Mouse (Mus musculus) hindbrain, embryonic 11.5 days (tissue): ENCODE data around the gene Wfdc16. TPM values are rescaled to one million over a fixed set of nuclear protein-coding genes. Genes with fewer than 3 reads are reported as not detected.
A peak's percentile ranks its signal among the peaks of the same experiment; 100 is the strongest.

Experiments used
- ATAC-seq: fragments of 200-750 bp; cut with Nextera tagmentation; 2 replicates; pipeline ENCODE4 v1.8.0; 2017; ENCODE audit warnings: mild to moderate bottlenecking, moderate TSS enrichment, moderate library complexity; ENCODE audit not compliant: low FRiP score
- DNase-seq: peaks from one replicate; pipeline ENCODE4 v3.0.0-alpha.2; 2015; ENCODE audit warnings: low spot score
- H3K27ac ChIP-seq: fragments of 300-500 bp; sonication (generic); 2 replicates; pipeline ENCODE4 v1.5.1; 2014; ENCODE audit warnings: mild to moderate bottlenecking, low read depth, low read length
- H3K27me3 ChIP-seq: fragments of 300-500 bp; sonication (generic); 2 replicates; pipeline ENCODE4 v1.6.1; 2014; ENCODE audit warnings: mild to moderate bottlenecking, low read length, moderate library complexity, mixed read lengths; ENCODE audit not compliant: control insufficient read depth, insufficient read depth
- H3K36me3 ChIP-seq: fragments of 300-500 bp; sonication (generic); 2 replicates; pipeline ENCODE4 v1.6.1; 2014; ENCODE audit warnings: mild to moderate bottlenecking, low read length, moderate library complexity, mixed read lengths; ENCODE audit not compliant: control insufficient read depth, insufficient read depth
- H3K4me1 ChIP-seq: fragments of 300-500 bp; sonication (generic); replicated peaks from 2 replicates; pipeline ENCODE4 v1.6.1; 2014; ENCODE audit warnings: low read length, mixed read lengths; ENCODE audit not compliant: control insufficient read depth, insufficient read depth
- H3K4me2 ChIP-seq: fragments of 300-500 bp; sonication (generic); replicated peaks from 2 replicates; pipeline ENCODE4 v1.6.1; 2014; ENCODE audit warnings: mild to moderate bottlenecking, low read depth, low read length
- H3K4me3 ChIP-seq: fragments of 300-500 bp; sonication (generic); 2 replicates; pipeline ENCODE4 v1.5.1; 2014; ENCODE audit warnings: low read depth, low read length
- H3K9ac ChIP-seq: fragments of 300-500 bp; sonication (generic); 2 replicates; pipeline ENCODE4 v1.6.1; 2014; ENCODE audit warnings: low read depth, low read length
- H3K9me3 ChIP-seq: fragments of 300-500 bp; sonication (generic); 2 replicates; pipeline ENCODE4 v1.6.1; 2016; ENCODE audit warnings: low read length; ENCODE audit not compliant: control insufficient read depth
- WGBS: fragments of 180-500 bp; shearing (Covaris S2); extraction: QIAGEN DNeasy Blood & Tissue Kit; methylation state at CpG from one replicate; pipeline ENCODE4 v1.1.7; 2014; 5-methylcytosine and 5-hydroxymethylcytosine counted together
- polyA plus RNA-seq: library from polyadenylated mRNA; unstranded; fragments of >200 nt; fragmentation: Nextera tagmentation; extraction: Ambion mirVana; gene quantifications from 2 replicates; pipeline ENCODE4 v1.2.1, GENCODE M21; 2014

Wfdc16 gene
- not detected in 2 replicates for polyA plus RNA-seq

DNA sequence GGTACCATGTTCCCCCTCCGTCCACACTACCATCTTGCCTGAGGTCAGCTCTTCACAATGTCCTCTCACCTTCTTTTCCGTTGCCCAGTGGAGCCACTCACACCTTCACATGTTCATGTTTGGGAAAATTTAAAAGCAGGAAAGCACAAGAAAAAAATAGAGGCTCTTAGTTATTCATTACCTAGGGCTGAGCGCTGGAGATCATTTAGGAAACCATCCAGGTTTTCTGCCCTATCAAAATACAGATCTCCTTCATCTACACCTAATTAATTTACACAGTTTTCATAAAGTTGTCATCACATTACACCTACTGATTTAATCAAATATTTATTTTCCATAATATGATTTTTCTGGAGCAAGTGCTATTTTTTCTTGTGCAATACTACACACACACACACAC is at the start of gene Wfdc16:
Gene Wfdc16, minus strand, starts transcription at position 101 of the 400 bp plus-strand sequence.
- Histone ChIP-seq H3K4me2 (no peak within 1 kb of the TSS), H3K4me1 (no peaks in the 10 kb centered on the region), H3K27me3 (no peaks in the 10 kb centered on the region), H3K36me3 (no peaks in the 10 kb centered on the region), H3K9me3 (no peaks in the 10 kb centered on the region), H3K27ac (no peak within 1 kb of the TSS), H3K9ac (no peak within 1 kb of the TSS), H3K4me3 (no peak within 1 kb of the TSS)
- ATAC-seq = no peak
- WGBS = 84% methylated on average over 3 of the region's 3 CpGs
- no peak for DNase-seq

DNA sequence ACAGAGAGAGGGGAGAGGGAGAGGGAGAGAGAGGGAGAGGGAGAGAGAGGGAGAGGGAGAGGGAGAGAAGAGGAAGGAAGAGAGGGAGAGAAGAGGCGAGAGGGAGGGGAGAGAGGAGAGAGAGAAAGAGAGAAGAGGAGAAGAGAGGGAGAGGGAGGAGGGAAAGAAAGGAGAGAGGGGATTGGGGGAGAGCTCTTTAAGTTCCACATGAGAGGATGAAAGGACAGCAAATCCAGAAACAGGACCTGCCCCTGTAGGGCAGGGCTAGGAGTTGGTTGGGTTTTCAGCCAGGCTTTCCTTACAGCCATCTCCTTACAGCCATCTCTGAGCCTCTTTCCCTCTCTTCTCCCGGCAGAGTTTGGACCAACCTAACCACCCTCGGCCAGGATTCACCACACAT is 46.2 kb upstream of the Wfdc16 start, which contains the start of gene Wfdc13:
Gene Wfdc13, plus strand, starts transcription at position 301 of the 400 bp plus-strand sequence.
- no peak within 1 kb of the TSS for H3K4me3 ChIP-seq
- no peak within 1 kb of the TSS for H3K9ac ChIP-seq
- H3K4me1 ChIP-seq = no peaks in the 10 kb centered on the region
- no peak for DNase-seq
- WGBS = 76% methylated on average over 3 of the region's 3 CpGs
- no peaks in the 10 kb centered on the region for H3K36me3 ChIP-seq
- ATAC-seq = no peak
- no peaks in the 10 kb centered on the region for H3K9me3 ChIP-seq
- H3K27ac ChIP-seq = no peak within 1 kb of the TSS
- H3K4me2 ChIP-seq = no peak within 1 kb of the TSS
- no peaks in the 10 kb centered on the region for H3K27me3 ChIP-seq

DNA sequence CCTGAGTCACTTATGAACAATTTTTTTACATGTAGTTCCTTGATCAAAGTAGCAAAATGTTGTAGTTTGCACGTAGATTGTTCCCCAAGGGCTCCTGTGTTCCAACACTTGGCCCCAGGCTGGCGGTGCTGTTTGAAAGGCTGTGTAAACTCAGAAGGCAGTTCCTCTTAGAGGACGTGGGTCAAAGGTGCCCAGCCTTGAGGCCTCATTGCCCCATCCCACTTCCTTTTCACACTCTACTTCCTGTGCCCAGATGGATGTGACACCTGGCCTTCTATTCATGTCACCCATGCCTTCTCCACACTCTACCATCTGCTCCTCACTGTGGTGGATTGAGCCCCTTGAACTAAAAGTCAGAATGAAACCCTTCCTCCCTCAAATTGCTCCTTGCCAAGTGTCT is 41.3 kb upstream of the Wfdc16 start:
- H3K27me3 ChIP-seq = no peaks in the 10 kb centered on the region
- no peak for ATAC-seq
- H3K27ac ChIP-seq = no peak overlapping the region
- no peak overlapping the region for H3K4me2 ChIP-seq
- H3K36me3 ChIP-seq = no peaks in the 10 kb centered on the region
- no peaks in the 10 kb centered on the region for H3K9me3 ChIP-seq
- no peaks in the 10 kb centered on the region for H3K4me1 ChIP-seq
- 53% methylated on average over 3 of the region's 3 CpGs for WGBS
- H3K4me3 ChIP-seq = no peak overlapping the region
- DNase-seq = peak; percentile 11
- no peak overlapping the region for H3K9ac ChIP-seq

DNA sequence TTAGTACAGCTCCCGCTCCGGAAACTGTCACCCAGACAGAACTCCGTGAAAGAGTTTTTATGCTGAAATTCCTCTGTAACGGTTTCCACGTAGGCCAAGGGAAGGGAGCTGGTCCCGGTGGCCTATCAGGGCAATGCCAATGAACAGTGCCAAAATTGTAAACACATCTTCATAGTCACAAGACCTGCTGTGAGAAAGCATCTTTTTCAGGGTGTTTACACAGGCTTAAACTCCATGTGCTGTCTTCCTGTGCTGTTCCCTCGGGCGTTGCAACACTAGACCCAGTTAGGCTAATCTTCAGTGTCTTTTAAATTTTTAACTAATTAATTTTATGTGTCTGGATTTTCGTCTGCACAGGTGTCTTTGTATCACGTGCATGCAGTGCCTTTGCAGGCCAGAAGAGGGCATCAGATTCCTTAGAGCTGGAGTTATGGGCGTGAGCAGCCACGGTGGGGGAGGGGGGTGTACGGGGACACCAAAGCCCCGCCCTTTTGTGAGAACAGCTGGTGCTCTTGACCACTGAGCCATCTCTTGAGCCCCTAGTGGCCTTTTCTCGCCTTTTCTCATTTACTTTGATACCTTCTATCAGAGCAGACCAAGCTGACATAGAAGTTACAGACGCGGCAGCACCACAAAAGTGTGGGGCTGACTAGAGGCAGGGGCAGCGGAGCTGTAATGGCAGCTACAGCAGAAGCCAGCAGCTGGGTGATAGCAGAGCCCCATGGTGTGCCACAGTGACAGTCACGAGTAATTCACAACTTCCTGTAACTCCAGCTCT is 40.4 kb upstream of the Wfdc16 start:
- Histone ChIP-seq H3K4me3 (no peak overlapping the region), H3K9ac (no peak overlapping the region), H3K27me3 (no peaks in the 10 kb centered on the region), H3K27ac (no peak overlapping the region), H3K9me3 (no peaks in the 10 kb centered on the region), H3K4me2 (peak overlapping the region; percentile 22; the same call in 1 of the 2 replicates), H3K4me1 (no peaks in the 10 kb centered on the region), H3K36me3 (no peaks in the 10 kb centered on the region)
- ATAC-seq = peak; percentile 70
- DNase-seq = peak; percentile 90
- 23% methylated on average over 19 of the region's 19 CpGs for WGBS

DNA sequence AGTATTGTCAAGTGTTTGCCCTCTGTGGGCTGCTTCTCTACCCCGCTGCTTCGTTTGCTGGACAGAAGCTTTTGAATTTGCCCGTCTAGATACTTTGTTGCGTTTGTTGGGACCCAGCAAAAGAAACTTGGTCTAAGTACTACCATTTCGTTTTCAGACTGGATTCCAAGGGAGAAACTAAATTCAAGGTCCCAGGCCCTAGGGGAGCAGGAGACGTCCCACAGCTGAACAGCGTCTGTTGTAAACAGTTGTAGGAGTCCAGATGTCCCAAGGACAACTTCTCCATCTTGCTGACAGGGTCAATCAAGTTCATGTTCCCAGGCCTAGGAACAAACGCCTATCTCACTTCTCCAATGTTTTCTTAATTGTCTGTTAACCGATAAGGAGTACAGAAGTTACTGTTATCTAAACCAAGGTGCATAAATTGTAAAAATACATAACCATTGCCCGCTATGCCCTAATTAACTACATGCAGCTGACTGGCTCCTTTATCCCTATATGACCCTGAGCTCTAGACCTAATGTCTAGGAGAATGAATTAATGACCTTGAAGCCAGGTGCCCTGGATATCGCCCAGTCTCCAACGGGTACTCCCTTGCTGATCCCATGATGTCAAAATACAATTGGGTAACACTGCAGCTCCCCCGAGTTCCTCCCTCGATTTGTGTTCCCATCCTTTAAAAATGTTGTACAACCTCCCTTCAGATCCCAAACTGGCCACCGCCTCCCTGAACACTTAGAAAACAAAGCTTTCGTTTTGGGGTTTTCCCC is 38.5 kb upstream of the Wfdc16 start:
- H3K4me1 ChIP-seq = no peaks in the 10 kb centered on the region
- WGBS = 86% methylated on average over 16 of the region's 16 CpGs
- DNase-seq (no peak), ATAC-seq (no peak)
- no peaks in the 10 kb centered on the region for H3K9me3 ChIP-seq
- no peak overlapping the region for H3K27ac ChIP-seq
- no peaks in the 10 kb centered on the region for H3K36me3 ChIP-seq
- H3K4me3 ChIP-seq = no peak overlapping the region
- no peak overlapping the region for H3K9ac ChIP-seq
- H3K27me3 ChIP-seq = no peaks in the 10 kb centered on the region
- no peak overlapping the region for H3K4me2 ChIP-seq

DNA sequence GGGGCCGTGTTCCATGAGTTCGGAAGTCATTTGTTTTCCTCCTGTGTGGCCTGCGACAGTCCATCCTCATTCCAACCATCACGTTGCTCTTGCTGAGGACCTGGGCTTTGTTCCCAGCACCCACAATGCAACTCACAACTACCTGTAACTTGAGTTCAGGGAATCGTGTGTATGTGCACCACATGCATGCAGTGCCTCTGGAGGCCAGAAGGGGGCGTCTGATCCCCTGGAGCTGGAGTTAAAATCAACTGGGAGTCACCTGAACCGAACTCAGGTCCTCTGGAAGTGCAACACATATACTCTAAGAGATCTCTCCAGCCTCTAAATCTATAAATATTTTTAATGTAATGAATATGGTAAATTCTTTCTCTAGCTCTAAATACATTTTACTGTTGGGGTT is 37.5 kb upstream of the Wfdc16 start:
- 82% methylated on average over 7 of the region's 7 CpGs for WGBS
- Histone ChIP-seq H3K4me3 (no peak overlapping the region), H3K27me3 (no peaks in the 10 kb centered on the region), H3K4me2 (no peak overlapping the region), H3K9ac (no peak overlapping the region), H3K36me3 (no peaks in the 10 kb centered on the region), H3K9me3 (no peaks in the 10 kb centered on the region), H3K27ac (no peak overlapping the region), H3K4me1 (no peaks in the 10 kb centered on the region)
- no peak for ATAC-seq
- no peak for DNase-seq

DNA sequence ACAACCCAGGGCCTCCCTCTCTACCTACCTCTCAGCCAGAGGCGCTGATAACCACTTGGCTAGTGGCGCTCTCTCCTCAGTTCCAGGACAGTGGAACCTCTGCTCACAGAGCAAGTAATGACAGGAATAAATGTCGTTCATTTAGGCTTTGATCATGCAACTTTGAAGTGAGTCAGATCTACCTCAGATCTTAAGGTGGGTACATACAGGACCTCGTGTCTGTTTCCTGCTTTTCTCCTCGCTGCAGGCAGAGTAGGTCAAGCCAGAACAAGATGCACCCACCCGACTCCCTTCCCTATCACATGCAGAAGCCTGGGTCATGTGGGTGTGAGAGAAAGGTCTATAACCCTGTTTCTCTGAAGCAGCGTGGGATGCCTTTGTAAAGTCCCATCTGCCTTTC is 35.4 kb upstream of the Wfdc16 start, which contains the start of gene Wfdc11:
Gene Wfdc11, minus strand, starts transcription at position 101 of the 400 bp plus-strand sequence.
- no peaks in the 10 kb centered on the region for H3K4me1 ChIP-seq
- no peaks in the 10 kb centered on the region for H3K36me3 ChIP-seq
- H3K4me2 ChIP-seq = no peak within 1 kb of the TSS
- no peak within 1 kb of the TSS for H3K9ac ChIP-seq
- no peak for ATAC-seq
- no peak for DNase-seq
- WGBS = 86% methylated on average over 7 of the region's 7 CpGs
- H3K4me3 ChIP-seq = no peak within 1 kb of the TSS
- no peaks in the 10 kb centered on the region for H3K27me3 ChIP-seq
- no peak within 1 kb of the TSS for H3K27ac ChIP-seq
- H3K9me3 ChIP-seq = no peaks in the 10 kb centered on the region

DNA sequence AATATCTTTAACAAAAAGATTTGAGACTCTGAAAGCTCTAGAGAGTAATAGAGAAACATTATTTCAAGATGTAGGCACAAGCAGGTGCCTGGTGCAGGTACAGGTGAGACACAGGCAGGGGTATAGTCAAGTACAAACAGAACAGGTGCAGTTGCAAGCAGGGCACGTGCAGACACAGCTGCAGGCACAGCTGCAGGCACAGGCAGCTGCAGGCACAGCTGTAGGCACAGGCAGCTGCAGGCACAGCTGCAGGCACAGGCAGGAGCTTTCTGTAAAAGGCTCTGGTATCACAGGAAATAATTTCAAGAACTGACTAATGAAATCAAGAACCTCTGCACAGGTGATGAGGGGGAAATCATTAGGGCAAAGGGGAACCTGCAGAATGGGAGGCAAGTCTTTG is 32.3 kb upstream of the Wfdc16 start:
- Histone ChIP-seq H3K36me3 (no peaks in the 10 kb centered on the region), H3K4me2 (no peak overlapping the region), H3K4me3 (no peak overlapping the region), H3K27ac (no peak overlapping the region), H3K9ac (no peak overlapping the region), H3K27me3 (no peaks in the 10 kb centered on the region), H3K9me3 (no peaks in the 10 kb centered on the region), H3K4me1 (no peaks in the 10 kb centered on the region)
- 38% methylated on average over 1 of the region's 1 CpGs for whole genome bisulfite sequencing
- DNase-seq (no peak), ATAC-seq (no peak)
